Mouse (Mus musculus): ENCODE data around the gene Susd3.
A peak's percentile ranks its signal among the peaks of the same experiment; 100 is the strongest.

Susd3 gene

DNA sequence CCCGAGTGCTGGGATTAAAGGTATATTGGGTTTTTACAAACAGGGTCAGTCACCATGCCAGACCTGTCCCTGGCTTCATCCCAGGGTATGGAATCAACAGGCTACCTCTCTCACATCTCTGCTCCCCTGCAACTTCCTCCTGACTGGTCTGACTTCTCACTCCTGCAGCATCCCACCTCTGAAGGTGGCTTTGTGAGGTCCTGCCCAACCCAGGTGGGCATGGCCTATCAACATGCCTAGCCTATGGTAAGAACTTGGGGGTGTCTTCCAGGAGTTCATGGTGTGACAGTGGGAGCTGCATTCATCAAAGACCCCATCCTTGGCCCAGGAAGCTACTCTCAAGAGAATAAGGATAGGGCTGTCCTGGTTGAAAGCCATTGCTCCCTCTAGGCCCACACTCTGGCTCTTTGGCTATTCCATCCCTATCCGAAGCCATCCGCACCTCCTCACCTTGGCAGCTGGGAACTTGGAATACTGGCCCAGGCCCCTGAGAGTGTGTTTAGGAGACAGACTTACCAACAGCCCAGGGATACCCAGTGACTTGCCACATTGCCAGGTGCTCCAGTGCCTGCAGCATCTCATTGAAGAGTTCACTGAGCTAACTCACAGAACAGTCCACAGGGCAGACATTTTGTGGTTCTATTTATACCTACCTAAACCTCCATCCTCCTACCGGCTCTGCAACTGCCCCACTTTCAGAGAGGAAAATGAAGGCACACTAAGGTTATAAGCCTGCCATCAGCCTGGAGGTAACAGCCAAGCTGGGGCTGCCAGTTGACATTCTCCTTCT is 35.6 kb downstream of the Susd3 start:
- no peak for DNase-seq (ENCODE audit: extremely low spot score)

DNA sequence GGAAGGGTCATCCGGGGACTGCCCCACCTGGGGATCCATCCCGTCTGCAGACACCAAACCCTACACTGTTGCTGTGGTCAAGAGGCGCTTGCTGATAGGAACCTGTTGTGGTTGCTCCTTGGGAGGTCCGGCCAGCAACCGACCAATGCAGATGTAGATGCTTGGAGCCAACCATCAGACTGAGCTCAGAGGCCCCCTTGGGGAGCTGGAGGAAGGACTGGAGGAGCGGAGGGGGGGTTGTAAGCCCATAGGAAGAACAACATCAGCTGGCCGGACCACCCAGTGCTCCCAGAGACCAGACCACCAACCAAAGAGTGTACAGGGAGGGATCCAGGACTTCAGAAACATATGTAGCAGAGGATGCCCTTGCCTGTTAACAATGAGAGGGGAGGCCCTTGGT is 39.2 kb downstream of the Susd3 start:
- no peak for DNase-seq (ENCODE audit: extremely low spot score)

DNA sequence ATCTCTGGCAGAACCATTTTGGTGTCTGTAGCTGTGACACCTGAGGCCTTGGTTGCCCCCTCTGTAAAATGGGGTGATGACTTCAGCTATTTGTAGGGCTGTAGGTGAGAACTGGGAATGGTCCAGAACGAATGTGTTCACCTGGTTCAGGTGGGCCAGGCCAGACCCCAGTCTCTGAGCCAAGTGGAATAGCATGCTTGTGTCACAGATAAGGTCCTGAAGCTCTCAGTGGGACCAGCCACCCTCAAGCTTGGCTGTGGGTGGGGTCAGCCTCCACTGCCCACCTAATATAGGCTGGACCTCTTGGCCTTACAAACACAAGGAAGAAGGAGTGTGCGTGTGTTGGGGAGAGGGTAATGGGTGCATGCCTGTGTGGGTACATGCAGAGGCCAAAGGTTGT is 42.2 kb downstream of the Susd3 start:
- DNase-seq (ENCODE audit: extremely low spot score), result no peak

DNA sequence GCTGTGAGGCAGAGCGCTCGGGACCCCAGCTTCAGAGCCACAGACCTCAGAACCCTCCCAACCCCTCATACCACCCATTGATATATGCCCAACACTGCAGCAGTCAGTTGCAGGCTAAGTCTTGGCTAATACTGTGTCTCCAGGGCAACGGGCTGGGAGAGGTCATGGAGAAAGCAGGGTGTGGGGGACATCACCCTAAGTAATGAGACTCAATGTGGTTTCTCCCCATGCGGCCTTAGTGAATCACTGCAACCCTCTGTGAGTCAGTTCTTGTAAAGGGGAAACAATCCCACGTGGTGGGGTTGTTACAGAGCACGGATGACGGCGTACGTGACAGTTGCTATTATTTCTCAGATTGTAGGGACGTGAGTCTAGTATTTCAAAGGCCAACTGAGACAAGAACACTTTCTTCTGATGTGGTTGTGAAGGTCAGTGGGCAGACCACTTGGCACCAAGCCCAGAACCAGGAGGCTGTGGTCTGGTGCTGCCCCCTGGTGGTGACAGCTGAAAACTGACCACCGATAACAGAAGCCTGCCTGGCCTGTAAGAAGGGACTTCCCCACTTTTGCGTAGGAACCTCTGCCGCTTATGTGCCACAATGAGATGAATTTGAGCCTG is 43.0 kb downstream of the Susd3 start:
- DNase-seq (ENCODE audit: extremely low spot score), result peak; percentile 73

DNA sequence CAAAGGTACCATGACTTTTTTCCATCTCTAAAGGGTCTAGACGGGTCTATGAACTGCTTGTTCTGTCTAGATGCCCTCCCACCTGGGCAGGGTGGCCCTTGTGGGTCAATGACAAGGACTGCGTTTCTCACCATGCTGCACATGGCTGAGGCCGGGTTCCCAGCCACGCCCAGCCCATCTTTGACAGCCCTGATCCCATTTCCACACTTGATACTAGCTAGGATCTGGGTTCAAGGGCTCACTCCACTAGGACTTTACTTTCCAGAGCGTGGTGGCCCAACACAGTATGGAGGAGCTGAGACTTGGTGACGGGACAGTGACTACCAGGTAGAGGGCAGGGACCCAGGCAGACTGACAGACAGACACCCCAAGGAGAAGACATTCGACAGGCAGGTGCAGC is 46.0 kb downstream of the Susd3 start:
- DNase-seq (ENCODE audit: extremely low spot score), result no peak

DNA sequence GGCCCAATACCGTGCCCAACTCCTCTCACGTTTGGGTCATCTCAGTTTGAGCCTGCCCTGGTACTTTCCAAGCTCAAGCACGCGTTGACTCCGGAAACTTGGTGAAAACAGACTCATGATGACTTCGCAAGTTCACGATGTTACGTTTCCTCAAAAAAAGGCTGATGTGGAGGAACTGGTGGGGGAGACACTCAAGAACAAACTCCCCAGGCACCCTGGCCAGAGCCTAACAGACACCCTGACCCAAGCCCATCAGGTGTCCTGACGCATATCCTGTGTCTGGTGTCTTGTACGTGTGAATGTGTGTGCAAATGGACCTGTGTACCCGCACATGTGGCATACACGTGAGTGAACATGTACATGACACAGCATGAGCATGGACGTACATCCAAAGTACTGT is 47.8 kb downstream of the Susd3 start:
- no peak for DNase-seq (ENCODE audit: extremely low spot score)

DNA sequence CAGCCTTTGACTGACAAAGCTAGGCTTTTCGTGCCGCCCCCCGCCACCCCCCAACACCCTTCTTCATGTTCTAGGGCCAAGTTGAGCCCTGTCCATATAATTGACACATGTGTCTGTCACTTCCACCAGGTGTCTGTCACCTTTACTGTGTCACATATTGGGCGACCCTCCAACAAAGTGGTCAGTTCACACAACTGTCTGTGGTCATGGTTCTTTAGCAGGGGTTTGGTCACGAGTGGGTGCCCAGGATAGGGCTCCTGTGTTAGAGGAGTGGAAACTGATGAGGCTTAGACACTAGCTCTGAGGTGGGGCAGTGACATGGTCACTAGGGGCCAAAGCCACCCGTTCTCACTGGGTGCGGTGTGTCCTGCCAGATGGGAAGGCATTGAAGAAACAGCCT is 48.6 kb downstream of the Susd3 start:
- DNase-seq (ENCODE audit: extremely low spot score), result no peak

DNA sequence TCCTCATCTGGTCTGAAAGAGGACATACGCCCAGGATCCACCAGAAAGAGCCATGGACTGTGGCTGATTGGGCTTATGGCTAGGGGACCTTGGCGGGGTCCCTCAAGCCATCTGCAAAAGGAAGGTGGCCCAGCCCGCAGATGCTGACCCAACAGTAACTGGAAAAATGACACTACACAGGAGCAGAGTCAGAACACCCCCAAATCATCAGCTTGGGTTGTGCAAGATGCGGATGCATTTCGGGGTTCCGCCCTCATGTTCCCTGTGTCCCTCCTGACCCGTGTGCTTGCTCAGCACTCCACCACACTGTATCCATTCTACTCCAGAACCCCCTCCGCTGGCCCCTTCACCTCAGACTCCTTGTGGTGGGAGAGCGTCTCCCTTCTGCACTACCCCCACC is 49.8 kb downstream of the Susd3 start:
- DNase-seq (ENCODE audit: extremely low spot score), result no peak

DNA sequence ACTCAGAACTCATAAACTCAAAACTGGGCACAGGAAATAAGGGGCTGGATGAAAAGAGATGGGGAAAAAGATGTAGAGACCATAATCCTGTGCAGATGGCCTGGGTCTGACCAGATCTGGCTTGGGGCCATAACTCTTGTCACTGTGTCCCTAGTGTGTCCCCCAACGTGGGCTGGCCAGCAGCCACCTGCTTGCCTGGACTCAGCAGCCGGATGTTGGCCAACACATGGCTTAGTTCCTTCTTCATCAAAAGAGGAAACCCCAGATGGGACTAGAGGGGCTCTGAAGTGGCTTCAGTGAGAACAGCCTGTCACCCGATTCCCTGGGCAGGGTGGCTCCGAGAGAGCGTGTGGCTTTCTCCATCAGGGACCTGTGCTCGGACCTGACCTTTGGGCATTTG is 51.7 kb downstream of the Susd3 start:
- DNase-seq (ENCODE audit: extremely low spot score), result no peak

DNA sequence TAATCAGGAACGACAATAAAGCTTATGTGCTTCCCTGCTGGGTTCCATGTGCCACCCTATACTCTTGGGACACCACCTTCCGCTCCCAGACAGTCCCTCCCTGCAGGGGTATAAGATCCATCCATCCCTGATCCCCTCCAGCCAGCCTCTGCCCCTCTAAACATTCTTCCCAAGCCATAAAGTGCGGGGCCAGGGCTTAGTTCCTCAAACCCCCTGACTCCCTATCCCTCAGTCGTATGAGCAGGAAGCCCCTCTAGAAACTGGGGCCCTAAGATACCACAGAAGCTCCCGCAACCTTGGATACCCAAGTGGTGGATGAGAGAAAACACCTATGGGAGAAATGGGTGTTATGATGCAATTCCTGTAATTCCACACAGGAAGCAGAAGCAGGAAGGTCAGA is 52.3 kb downstream of the Susd3 start:
- no peak for DNase-seq (ENCODE audit: extremely low spot score)

DNA sequence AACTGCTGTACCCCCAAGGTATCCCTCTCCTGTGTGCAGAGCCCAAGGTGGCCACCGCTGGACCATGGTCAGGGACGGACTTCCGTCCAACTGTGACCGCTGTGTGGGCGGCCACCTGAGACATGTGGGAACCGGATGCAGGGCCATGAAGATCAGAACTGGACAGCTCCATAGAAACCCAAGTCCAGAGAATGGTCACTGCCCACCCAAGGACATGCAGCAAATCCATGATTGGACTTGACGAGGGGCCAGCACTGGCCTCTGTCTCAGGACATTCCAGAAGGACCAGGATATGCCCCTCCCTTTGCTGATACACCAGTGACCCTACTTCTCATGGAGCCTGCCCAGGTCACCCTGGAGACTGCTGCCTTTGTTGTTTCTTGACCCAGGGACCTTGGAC is 52.9 kb downstream of the Susd3 start:
- no peak for DNase-seq (ENCODE audit: extremely low spot score)

DNA sequence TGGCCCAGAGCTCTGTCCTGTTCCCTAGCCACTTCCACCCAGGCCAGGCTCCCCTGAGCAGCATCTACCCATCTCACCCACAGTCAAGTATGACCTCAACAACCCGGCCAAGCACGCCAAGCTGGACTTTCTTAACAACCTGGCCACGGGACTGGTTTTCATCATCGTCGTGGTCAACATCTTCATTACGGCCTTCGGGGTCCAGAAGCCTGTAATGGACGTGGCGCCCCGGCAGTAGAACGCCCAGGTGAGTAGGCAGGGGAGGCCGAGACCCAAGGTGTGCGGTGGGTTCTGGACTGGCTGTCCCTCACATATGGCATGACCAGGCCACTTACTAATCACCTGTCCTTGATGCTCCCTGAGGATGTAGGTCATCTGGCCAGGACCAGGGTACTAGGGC is 53.7 kb downstream of the Susd3 start:
- no peak for DNase-seq (ENCODE audit: extremely low spot score)

DNA sequence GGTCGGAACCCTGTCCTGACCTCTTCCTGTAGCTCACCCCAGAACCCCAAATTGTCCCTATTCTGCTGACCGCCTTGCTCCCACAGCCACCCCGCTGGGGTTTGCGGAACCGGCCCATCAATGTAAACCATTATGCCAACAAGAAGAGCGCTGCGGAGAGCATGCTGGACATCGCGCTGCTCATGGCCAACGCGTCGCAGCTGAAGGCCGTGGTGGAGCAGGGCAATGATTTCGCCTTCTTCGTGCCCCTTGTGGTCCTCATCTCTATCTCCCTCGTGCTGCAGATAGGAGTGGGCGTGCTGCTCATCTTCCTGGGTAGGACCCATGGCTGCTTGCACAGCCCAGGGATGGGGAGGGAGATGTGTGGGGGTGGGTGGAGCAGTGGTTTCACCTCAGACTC is 54.9 kb downstream of the Susd3 start:
- no peak for DNase-seq (ENCODE audit: extremely low spot score)

DNA sequence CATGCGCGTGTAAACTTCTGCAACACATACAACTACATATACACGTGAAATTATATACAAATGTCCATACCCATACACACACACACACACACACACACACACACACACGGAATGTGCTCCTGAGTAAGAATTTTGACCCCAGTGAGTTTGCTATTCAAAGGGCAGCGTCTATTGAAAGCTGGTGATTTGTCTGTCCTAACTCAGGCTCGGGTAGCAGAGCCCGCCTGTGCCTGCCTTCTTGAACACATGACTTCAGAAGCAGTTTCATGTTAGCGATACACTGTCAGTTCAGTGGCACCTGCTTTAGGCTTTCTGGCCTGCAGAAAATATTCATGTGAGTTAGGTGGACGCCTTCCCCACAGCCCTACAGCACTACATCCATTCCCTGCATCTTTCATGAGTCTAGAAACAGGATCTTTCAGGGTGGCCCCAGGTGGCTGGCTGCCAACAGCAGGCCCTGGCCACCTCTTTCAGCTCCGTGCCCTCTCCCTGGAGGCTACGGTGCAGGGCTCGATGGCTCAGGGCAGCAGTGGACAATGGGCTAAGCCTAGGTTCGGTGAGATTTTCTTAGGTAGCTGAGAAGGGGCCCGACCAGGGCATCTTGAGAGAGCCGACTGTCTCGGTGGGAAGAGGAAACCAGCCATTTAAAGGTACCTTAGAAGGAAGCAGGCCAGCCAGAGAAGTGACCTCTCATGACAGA is 56.2 kb downstream of the Susd3 start:
- no peak for DNase-seq (ENCODE audit: extremely low spot score)

DNA sequence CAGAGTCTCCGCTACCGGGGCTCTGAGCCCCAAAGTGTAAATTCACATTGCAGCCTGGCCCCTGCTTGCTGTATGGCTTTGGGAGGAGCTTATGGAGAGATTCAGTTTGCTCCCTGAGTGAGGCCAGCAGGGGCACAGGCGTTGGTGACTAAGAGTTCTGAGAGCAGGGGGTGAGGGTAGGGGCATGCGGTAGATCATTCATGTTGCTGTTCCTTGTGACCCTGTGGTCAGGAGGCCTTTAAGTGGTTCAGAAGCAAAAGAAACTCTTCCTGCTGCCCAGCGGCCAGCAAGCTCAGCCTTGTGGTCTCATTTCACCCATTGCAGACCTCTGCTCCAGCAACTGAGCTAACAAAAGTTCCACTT is 56.9 kb downstream of the Susd3 start:
- DNase-seq (ENCODE audit: extremely low spot score), result no peak

DNA sequence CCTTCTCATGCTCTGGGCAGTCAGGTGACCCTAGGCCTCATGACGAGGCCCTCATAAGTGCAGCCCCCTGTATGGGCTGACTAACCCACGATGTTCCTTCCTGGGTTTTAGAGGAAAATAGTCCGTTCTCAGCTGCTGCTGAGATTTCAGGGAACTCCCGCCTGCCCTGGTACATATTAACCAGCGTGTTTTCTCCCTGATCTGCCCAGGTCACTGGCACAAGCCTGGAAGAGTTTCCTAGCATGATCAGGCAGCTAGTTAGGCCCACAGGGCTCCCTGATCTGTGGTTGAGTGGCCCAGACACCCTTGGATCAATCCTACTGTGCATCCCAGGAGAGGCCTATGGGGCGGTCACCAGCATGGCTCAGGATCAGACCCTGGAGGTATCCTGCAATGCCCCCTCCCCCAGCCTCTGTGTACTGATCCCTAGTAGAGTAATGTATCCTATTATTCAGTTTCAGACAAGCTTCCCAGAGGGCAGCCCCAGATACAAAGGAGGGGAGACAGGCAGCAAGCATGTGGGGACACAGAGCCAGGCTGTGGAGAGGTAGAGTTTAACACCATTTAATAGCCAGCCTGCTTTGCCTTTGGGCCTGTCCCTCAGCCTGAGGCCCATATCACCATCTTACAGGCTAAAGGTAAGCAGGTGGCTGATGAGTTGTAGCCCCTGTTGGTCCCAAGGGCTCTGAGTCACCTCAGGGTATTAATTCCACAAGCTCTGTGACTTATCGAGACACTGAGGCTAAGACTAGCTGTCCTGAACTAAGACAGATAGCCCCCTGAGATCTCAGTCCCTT is 57.4 kb downstream of the Susd3 start:
- DNase-seq (ENCODE audit: extremely low spot score), result no peak

DNA sequence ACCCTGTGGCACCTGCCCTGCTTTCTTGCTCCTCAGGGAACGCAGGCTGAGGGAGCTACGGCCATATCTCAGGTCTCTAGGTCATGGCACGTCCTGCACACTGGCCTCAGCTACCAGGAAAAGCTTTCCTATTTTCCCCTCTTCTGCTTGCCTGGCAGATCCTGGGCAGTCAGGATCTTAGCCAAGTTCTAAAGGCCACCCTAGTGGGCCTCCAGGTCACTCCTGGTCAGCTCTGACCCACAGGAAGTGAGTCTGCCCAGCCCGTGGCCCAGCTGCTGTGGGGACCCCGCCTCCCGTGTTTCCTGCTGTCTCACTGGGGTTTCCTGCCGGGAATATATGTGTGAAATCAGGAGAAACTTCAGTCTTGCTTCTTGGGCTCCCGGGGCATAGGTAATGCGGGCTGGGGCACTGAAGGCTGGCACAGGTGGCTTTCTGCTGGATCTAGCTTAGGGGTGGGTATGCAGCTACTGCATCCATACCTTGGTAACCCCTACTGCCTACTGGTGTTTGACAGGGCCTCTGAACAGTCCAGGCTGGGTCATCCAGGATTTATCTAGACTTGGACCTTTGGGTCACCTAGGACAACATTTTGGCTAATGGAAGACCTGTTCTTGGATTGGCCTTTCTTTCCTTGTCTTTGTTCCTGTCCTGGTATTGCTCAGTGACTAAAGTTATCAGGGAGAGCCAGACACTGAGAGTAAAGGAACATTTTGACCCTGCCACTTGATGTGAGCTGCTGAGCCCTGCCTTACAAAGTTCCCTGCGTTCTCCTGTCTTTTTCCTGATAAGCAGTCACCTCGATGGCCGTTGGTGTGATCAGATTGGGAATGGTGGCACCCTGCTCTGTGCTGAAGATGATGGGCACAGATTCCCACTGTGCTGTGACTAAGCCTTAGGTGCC is 58.3 kb downstream of the Susd3 start:
- DNase-seq (ENCODE audit: extremely low spot score), result no peak

DNA sequence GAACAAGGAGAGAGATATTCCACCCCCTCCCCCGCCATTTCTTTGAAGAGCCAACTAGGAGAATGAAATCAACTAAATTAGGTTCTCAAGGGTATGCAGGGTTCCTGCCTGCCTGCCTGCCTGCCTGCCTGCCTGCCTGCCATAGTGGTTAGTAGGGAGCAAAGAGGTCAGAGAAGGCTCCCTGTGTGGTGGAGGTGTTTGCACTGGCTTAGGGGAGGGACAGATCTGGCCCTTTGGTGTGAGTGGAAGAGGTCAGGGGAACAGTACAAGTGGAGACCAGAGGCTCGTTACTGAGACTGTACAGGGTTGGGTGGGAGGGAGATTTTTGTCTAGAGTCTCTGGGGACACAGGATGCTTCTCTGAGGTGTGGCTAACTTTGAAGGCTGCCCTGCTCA is 59.5 kb downstream of the Susd3 start:
- DNase-seq (ENCODE audit: extremely low spot score), result no peak

DNA sequence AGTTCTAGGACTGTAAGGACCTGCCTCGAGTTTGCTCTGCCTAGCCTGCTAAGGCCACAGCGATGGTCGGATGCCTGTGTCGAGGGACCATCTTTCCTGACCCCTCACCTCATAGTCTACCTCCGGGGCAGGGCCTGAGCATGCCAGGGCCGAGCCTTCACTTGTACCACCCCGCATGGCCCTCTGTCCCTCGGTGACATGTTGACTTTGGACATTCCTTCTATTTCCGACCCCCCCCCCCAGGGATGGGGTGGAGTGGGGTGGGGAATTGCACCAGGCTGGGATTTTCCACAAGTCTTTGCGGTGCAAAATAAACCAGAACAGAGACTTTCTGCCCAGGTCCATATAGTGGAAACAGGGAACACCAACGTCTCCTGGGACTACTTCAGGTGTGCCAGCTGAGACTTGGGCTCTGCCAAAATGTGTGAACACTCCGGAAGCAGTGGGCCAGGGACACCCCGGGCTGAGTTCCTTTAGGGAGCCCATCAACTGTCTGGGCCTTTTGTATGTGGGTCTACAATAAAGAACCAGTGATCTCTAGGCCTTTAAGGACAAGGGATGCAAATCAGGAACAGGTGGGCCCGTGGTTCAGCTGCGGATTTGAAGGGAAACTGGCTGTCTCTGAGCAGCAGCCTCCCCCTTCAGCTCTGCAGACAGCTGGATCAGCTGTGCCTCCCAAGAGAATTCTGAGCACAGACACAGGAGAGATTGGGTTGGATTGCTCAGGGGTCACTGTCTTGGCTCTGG is 60.1 kb downstream of the Susd3 start:
- no peak for DNase-seq (ENCODE audit: extremely low spot score)
